Mouse (Mus musculus): ENCODE data around the gene Pold1. TPM values are rescaled to one million over a fixed set of nuclear protein-coding genes. Genes with fewer than 3 reads are reported as not detected.

Gene Pold1
- total RNA-seq, 4 experiments from 2014 or later: 8.2 to 11.5 (median 10.2) TPM

DNA sequence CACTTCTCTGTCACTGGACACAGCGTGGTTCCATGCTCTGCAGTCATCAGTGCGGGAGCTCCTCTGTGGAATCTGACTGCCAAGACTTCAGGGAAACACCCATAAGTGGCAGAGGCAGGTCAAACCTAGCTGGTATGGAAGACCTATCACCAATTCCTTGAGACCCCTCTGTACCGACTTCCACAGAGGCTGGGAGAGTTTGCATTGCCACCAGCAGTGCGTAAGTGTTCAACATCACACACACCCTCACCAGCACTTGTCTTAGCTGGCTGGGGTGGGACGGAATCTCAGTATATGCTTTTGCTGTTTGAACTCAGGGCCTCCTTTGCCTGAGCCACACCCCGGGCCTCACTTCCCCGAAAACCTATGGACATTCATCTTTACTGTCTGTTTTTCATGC, 60.7 kb downstream of the Pold1 start:
- DNase-seq (ENCODE audit: low spot score in 2 of 2): no peak

DNA sequence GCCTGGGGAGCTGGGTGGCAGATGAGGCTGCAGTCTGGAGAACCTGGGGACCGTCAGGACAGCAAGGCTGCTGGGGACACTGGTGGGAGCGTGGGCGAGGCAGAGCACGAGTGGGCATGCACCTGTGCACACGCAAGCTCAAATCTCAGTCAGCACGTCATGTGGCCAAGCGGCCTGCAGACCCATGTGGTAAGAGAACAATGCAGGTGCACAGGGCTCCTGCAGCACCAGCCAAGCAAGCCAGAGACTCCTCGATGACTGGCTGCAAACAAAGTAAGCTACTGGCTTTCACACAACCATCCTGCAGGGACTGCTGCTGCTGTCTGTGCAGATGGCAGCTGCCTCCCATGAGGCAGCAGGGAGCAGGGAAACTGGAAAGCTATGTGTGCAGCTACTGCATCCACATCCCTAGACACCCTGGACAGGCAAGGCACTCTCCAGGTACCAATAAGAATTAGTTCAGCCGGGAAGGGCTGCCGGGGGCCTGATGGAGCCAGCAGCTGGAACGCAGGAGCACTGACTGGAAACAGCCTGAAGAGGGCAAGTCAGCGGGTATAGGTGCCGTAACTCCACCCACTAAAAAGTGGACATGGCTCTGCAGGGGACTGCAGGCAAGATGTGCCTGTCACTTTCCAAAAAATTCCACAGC, 61.6 kb downstream of the Pold1 start:
- no peak for DNase-seq (ENCODE audit: low spot score in 2 of 2)

DNA sequence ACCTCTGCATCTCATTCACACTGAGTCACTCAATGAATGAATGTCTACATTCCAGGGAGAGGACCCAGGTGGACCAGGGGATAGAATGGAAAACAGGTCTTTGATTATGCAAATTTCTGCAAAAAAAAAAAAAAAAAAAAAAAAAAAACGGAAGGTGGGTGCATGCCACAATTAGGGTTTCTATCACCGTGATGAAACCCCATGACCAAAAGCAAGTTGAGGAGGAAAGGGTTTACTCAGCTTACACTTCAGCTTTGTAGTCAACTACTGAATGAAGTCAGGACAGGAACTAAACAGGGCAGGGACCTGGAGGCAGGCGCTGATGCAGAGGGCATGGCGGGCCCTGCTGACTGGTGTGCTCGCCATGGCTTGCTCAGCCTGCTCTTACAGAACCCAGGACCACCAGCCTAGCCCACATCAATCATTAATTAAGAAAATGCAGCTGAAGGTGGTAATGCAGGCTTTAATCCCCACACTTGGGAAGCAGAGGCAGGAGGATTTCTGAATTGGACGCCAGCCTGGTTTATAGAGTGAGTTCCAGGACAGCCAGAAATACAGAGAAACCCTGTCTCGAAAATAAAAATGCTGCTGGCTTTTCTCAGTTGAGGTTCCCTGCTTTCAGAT, 63.0 kb downstream of the Pold1 start:
- DNase-seq (ENCODE audit: low spot score in 2 of 2): no peak

DNA sequence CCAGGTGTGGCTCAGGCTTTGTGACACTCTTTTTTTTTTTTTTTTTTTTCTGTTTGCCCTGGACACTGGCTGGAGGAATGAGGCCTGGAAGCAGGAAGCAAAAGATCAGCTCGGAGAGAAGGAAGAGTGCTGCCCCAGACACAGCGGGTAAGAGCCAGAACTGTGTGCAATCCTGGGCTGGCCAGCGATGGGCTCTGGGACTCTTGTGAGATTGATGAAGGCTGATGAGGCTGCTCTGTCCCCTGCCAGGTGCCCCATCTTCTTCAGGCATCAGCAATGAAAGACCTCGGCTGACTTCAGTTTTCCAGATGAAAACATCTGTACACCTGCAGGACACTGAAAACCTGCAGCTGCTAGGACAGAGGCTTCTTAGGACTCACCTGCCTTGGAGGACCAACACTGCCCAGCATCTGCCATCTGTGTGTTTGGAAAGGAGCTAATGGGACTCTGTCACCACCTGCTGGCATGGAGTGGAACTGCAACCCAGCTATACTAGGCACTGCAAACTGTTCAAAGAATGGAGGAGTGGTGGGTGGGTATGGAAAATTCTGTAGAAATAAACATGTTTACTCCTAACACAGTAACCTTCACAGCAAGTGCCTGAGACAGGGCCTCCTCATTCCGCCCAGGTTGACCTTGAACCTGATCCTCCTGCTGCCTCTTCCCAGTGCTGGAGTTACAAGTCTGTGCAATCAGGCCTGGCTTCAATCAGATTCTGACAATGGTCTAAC, 63.6 kb downstream of the Pold1 start:
- DNase-seq (ENCODE audit: low spot score in 2 of 2): peak; percentile 72 to 88

DNA sequence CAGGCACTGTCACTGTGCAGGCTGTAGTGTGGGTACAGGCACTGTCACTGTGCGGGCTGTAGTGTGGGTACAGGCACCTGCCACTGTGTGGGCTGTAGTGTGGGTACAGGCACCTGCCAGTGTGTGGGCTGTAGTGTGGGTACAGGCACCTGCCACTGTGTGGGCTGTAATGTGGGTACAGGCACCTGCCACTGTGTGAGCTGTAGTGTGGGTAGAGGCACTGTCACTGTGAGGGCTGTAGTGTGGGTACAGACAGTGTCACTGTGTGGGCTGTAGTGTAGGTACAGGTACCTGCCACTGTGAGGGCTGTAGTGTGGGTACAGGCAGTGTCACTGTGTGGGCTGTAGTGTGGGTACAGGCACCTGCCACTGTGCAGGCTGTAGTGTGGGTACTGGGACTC, 64.5 kb downstream of the Pold1 start:
- no peak for DNase-seq (ENCODE audit: low spot score in 2 of 2)

DNA sequence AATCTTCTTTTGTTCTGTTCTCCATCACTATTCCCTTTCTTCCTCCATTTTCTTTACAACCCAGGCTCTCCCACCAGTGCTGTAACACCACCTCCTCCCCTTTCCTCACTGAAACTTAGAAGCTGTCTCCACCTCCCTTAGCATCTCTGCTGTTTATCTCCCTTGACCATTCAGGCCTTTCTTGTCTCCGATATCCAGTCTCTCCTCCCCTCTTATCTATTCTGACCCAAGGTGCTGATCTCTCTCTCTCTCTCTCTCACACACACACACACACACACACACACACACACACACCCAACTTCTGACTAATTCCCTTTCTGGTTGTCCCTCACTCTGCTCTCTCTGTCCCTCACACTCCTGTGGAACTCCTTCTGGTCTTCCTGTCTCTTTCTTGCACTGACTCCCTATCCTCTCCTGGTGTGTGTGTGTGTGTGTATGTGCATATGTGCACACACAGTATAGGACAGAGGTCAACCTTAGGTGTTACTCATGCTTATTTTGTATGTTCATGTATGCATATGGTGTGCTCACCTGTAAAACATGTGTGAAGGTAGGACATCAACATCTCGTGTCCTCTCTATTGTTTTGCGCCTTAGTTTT, 65.7 kb downstream of the Pold1 start:
- DNase-seq (ENCODE audit: low spot score in 2 of 2): no peak

Small RNA genes lying within 50 kb of the gene (microRNA-seq; reads per million reads assigned to microRNA genes)
- 0 to 1.9 reads per million in 2 experiments for gene Mir7053

Other genes with a start within 250 kb of the Pold1 start
- gene Clec11a, start 241.9 kb downstream of the Pold1 start, total RNA-seq (2022): 1 to 10 TPM; 3.6 to 4.2 (median 3.6) TPM
- gene Shank1, start 238.6 kb downstream of the Pold1 start, total RNA-seq (2022): 100 to 1,000 TPM; 568 to 623 (median 583) TPM
- gene Syt3, start 164.7 kb downstream of the Pold1 start, total RNA-seq (2022): 10 to 100 TPM; 82.9 to 94.7 (median 87.0) TPM
- gene 1700008O03Rik, start 163.0 kb downstream of the Pold1 start, total RNA-seq (2022): 1 to 10 TPM; 2.2 to 4.3 (median 2.8) TPM
- 100 to 1,000 TPM; 278 to 302 (median 291) TPM for gene Lrrc4b, start 119.8 kb downstream of the Pold1 start, total RNA-seq (2022)
- 10 to 100 TPM; 11.1 to 13.6 (median 12.4) TPM for gene Aspdh, start 83.5 kb downstream of the Pold1 start, total RNA-seq (2022)
- gene Josd2, start 80.9 kb downstream of the Pold1 start, total RNA-seq (2022): 100 to 1,000 TPM in 2 of 4 experiments, 10 to 100 TPM in 2; 97.1 to 114 (median 103) TPM
- gene Emc10, start 52.3 kb downstream of the Pold1 start, total RNA-seq (2022): 100 to 1,000 TPM; 201 to 225 (median 215) TPM
- gene Fam71e1, start 52.3 kb downstream of the Pold1 start, total RNA-seq (2022): 10 to 100 TPM; 15.5 to 21.6 (median 19.0) TPM
- gene Mybpc2, start 24.2 kb downstream of the Pold1 start, total RNA-seq (2022): under 1 TPM in 3 of 4 experiments, not detected in 1; 0.10 to 0.57 (median 0.14) TPM
- under 1 TPM in 1 of 4 experiments, not detected in 3; 0.16 TPM for gene Spib, start 16.8 kb downstream of the Pold1 start, total RNA-seq (2022)
- gene Nr1h2, start 5.1 kb upstream of the Pold1 start, total RNA-seq (2022): 10 to 100 TPM; 57.2 to 67.9 (median 61.1) TPM
- under 1 TPM in 1 of 4 experiments, not detected in 3; 0.65 TPM for gene Napsa, start 23.5 kb upstream of the Pold1 start, total RNA-seq (2022)
- gene Kcnc3, start 41.8 kb upstream of the Pold1 start, total RNA-seq (2022): 100 to 1,000 TPM; 133 to 157 (median 145) TPM
- gene Myh14, start 122.0 kb upstream of the Pold1 start, total RNA-seq (2022): 10 to 100 TPM; 26.6 to 36.6 (median 32.8) TPM
- not detected for gene Izumo2, start 159.9 kb upstream of the Pold1 start, total RNA-seq (2022)
- 10 to 100 TPM; 27.7 to 34.6 (median 33.7) TPM for gene Vrk3, start 199.6 kb upstream of the Pold1 start, total RNA-seq (2022)
- gene Zfp473, start 202.2 kb upstream of the Pold1 start, total RNA-seq (2022): under 1 TPM; 0.31 to 0.70 (median 0.60) TPM

Data from layer of hippocampus, adult 8-10 months (tissue).